Mouse (Mus musculus) neural tube, embryonic 11.5 days (tissue): ENCODE data around the gene Kansl1l. TPM values are rescaled to one million over a fixed set of nuclear protein-coding genes. Genes with fewer than 3 reads are reported as not detected.

Experiments
- ATAC-seq: fragments of 200-750 bp; cut with Nextera tagmentation; 2 replicates; pipeline ENCODE4 v1.8.0; 2017; ENCODE audit warnings: moderate number of reproducible peaks, mild to moderate bottlenecking, moderate TSS enrichment, moderate library complexity; ENCODE audit not compliant: insufficient read depth, low FRiP score, low TSS enrichment
- DNase-seq: peaks from one replicate; pipeline ENCODE4 v3.0.0-alpha.2; 2015; ENCODE audit warnings: low spot score
- H3K27ac ChIP-seq: fragments of 300-500 bp; sonication (generic); 2 replicates; pipeline ENCODE4 v1.5.1; 2014; ENCODE audit warnings: low read depth, mild to moderate bottlenecking, low read length
- H3K27me3 ChIP-seq: fragments of 300-500 bp; sonication (generic); 2 replicates; pipeline ENCODE4 v1.6.1; 2014; ENCODE audit warnings: mild to moderate bottlenecking, low read length, mixed read lengths; ENCODE audit not compliant: control insufficient read depth, insufficient read depth
- H3K36me3 ChIP-seq: fragments of 300-500 bp; sonication (generic); 2 replicates; pipeline ENCODE4 v1.6.1; 2014; ENCODE audit warnings: mild to moderate bottlenecking, low read length, moderate library complexity, mixed read lengths; ENCODE audit not compliant: control insufficient read depth, insufficient read depth
- H3K4me1 ChIP-seq: fragments of 300-500 bp; sonication (generic); 2 replicates; pipeline ENCODE4 v1.6.1; 2014; ENCODE audit warnings: low read length, mixed read lengths; ENCODE audit not compliant: control insufficient read depth, insufficient read depth
- H3K4me2 ChIP-seq: fragments of 300-500 bp; sonication (generic); 2 replicates; pipeline ENCODE4 v1.6.1; 2014; ENCODE audit warnings: low read depth, mild to moderate bottlenecking, moderate library complexity
- H3K4me3 ChIP-seq: fragments of 300-500 bp; sonication (generic); 2 replicates; pipeline ENCODE4 v1.5.1; 2014; ENCODE audit warnings: low read depth, low read length
- H3K9ac ChIP-seq: fragments of 300-500 bp; sonication (generic); 2 replicates; pipeline ENCODE4 v1.6.1; 2014; ENCODE audit warnings: mild to moderate bottlenecking, low read length
- H3K9me3 ChIP-seq: fragments of 300-500 bp; sonication (generic); 2 replicates; pipeline ENCODE4 v1.6.1; 2016; ENCODE audit warnings: low read length; ENCODE audit not compliant: control insufficient read depth
- WGBS: fragments of 180-500 bp; shearing (Covaris S2); extraction: QIAGEN DNeasy Blood & Tissue Kit; methylation state at CpG from one replicate; pipeline ENCODE4 v1.1.7; 2014; 5-methylcytosine and 5-hydroxymethylcytosine counted together
- polyA plus RNA-seq: library from polyadenylated mRNA; unstranded; fragments of >200 nt; fragmentation: Nextera tagmentation; extraction: Ambion mirVana; gene quantifications from 2 replicates; pipeline ENCODE4 v1.2.1, GENCODE M21; 2014

Gene Kansl1l
- polyA plus RNA-seq, 1 experiment from 2014 or later, result 9.3 TPM

- 79% methylated on average over 9 of the region's 9 CpGs for WGBS
- no peaks in the 10 kb centered on the region for H3K9me3 ChIP-seq
- H3K27me3 ChIP-seq, result no peaks in the 10 kb centered on the region
- H3K4me1 ChIP-seq, result no peaks in the 10 kb centered on the region
- DNase-seq (no peak), ATAC-seq (no peak)
- no peak overlapping the region for H3K4me3 ChIP-seq
- H3K27ac ChIP-seq, result no peak overlapping the region
- no peaks in the 10 kb centered on the region for H3K36me3 ChIP-seq
- no peak overlapping the region for H3K9ac ChIP-seq
- H3K4me2 ChIP-seq, result no peak overlapping the region
Observed at GRCm38 (mm10) chr1:66829400-66830080, 12.2 kb upstream of the Kansl1l start.

- DNase-seq (no peak), ATAC-seq (no peak)
- Histone ChIP-seq H3K4me3 (no peak overlapping the region), H3K36me3 (no peaks in the 10 kb centered on the region), H3K9ac (no peak overlapping the region), H3K27ac (no peak overlapping the region), H3K4me2 (no peak overlapping the region), H3K9me3 (no peaks in the 10 kb centered on the region), H3K27me3 (0 out of 2 replicates have a peak, but pooled peaks cover 3% of the 10 kb centered on the region), H3K4me1 (no peaks in the 10 kb centered on the region)
- 81% methylated on average over 9 of the region's 9 CpGs for WGBS
Observed at GRCm38 (mm10) chr1:66821966-66822365, 4.6 kb upstream of the Kansl1l start.

GRCm38 (mm10) chr1:66820241-66820640, 2.9 kb upstream of the Kansl1l start:
- H3K4me3 ChIP-seq, result no peak overlapping the region
- no peak overlapping the region for H3K4me2 ChIP-seq
- H3K27ac ChIP-seq, result no peak overlapping the region
- H3K36me3 ChIP-seq, result no peaks in the 10 kb centered on the region
- 0 out of 2 replicates have a peak, but pooled peaks cover 3% of the 10 kb centered on the region for H3K27me3 ChIP-seq
- WGBS, result 52% methylated on average over 7 of the region's 7 CpGs
- DNase-seq (no peak), ATAC-seq (no peak)
- H3K9ac ChIP-seq, result no peak overlapping the region
- H3K9me3 ChIP-seq, result no peaks in the 10 kb centered on the region
- H3K4me1 ChIP-seq, result no peaks in the 10 kb centered on the region

GRCm38 (mm10) chr1:66817865-66818315, 528 bp upstream of the Kansl1l start:
- Histone ChIP-seq H3K27ac (peak overlapping the region; percentile 90; the same call in 1 of the 2 replicates), H3K4me2 (peak overlapping the region; percentile 73), H3K9me3 (no peaks in the 10 kb centered on the region), H3K36me3 (no peaks in the 10 kb centered on the region), H3K4me1 (peaks cover 5% of the 10 kb centered on the region; the same call in 1 of the 2 replicates), H3K9ac (peak overlapping the region; percentile 91), H3K27me3 (0 out of 2 replicates have a peak, but pooled peaks cover 3% of the 10 kb centered on the region), H3K4me3 (peak overlapping the region; percentile 77)
- DNase-seq (no peak), ATAC-seq (peak; percentile 57)
- WGBS, result under 1% methylated on average over 20 of the region's 20 CpGs

DNA sequence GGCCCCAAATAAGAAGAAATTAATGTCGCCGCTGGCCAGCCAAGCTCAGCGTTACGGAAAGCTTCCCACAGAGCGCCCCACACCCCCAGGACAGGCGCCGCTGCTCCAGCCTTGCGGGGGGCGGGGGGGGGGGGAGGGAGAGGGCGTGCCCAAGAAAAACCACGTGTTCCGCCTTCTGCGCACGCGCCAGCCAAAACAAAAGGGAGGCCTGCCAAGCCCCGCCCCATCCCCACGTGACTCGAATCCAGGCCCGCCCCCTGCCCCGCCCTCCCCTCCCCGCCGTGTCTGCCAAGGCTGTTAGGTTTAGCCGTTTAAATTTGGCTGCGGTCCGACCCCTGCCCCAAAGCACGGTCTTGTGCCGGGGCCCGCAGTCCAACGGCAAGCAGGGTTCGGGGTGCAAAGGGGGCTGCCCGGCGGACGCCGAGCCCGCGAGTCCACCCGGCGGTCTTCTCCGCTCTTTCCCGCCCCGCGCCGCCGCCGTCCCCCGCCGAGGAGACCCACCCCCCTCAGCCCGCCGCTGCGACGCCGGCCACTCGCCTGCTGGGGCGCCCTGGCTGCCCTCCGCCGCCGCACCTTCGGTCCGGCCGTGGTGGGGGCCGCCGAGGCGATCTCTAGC, 417 bp downstream of the Kansl1l start:
- H3K27ac ChIP-seq, result peak overlapping the region; percentile 90
- peak overlapping the region; percentile 91 for H3K9ac ChIP-seq
- DNase-seq (peak; percentile 93), ATAC-seq (peak; percentile 87)
- H3K4me1 ChIP-seq, result peaks cover 5% of the 10 kb centered on the region; the same call in 1 of the 2 replicates
- peak overlapping the region; percentile 78 for H3K4me2 ChIP-seq
- peak overlapping the region; percentile 77 for H3K4me3 ChIP-seq
- WGBS, result under 1% methylated on average over 49 of the region's 63 CpGs
- 0 out of 2 replicates have a peak, but pooled peaks cover 3% of the 10 kb centered on the region for H3K27me3 ChIP-seq
- H3K9me3 ChIP-seq, result no peaks in the 10 kb centered on the region
- no peaks in the 10 kb centered on the region for H3K36me3 ChIP-seq

DNA sequence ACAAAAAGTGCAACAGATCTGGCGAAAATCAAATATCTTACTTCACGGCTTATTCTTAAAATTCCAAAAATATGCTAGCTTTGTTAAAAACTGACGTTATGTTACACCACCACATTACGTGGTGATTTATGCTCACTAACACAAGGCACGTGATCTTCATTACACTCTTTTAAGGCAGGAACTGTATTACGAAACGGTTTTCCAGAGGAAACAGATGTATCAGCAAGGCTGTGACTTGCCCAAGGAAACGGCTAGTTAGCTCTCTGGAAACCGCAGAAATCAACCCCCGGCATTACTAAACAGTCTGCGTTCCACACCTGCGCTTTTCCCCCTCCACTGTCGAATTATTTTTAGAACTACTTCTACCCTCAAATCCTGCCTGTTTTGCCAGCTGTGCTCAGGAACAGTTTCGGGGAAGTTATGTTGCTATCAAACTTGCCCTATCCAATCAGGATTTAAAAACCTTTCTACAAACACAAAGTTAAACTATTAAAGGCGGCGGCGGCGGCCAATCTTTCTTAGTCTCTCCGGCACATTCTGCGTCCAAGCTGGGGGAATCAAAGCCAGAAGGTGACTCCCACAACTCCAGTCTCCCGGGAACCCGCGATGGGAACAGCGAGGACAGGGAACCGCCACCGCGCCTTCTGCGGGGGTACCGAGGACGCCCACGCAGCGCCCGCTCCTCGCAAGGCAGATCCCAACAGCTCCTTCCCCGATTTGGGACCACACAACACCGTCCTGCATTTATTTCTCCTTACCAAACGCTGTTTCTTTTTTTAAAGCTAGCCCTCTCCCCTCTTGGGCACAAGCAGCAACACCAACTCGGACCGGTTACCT, 1.2 kb downstream of the Kansl1l start:
- Histone ChIP-seq H3K4me2 (peak overlapping the region; percentile 78), H3K27me3 (0 out of 2 replicates have a peak, but pooled peaks cover 3% of the 10 kb centered on the region), H3K27ac (peak overlapping the region; percentile 58), H3K9ac (peak overlapping the region; percentile 69), H3K9me3 (no peaks in the 10 kb centered on the region), H3K4me1 (peaks cover 5% of the 10 kb centered on the region; the same call in 1 of the 2 replicates), H3K36me3 (no peaks in the 10 kb centered on the region), H3K4me3 (peak overlapping the region; percentile 77)
- DNase-seq, result peak; percentile 70
- ATAC-seq, result peak; percentile 18
- under 1% methylated on average over 39 of the region's 39 CpGs for WGBS

- Histone ChIP-seq H3K4me1 (peaks cover 5% of the 10 kb centered on the region; the same call in 1 of the 2 replicates), H3K27ac (no peak overlapping the region), H3K9me3 (no peaks in the 10 kb centered on the region), H3K9ac (no peak overlapping the region), H3K36me3 (no peaks in the 10 kb centered on the region), H3K4me2 (no peak overlapping the region), H3K27me3 (0 out of 2 replicates have a peak, but pooled peaks cover 3% of the 10 kb centered on the region), H3K4me3 (no peak overlapping the region)
- WGBS, result 66% methylated on average over 8 of the region's 8 CpGs
- DNase-seq (no peak), ATAC-seq (no peak)
Observed at GRCm38 (mm10) chr1:66814756-66815155, 2.6 kb downstream of the Kansl1l start.

DNA sequence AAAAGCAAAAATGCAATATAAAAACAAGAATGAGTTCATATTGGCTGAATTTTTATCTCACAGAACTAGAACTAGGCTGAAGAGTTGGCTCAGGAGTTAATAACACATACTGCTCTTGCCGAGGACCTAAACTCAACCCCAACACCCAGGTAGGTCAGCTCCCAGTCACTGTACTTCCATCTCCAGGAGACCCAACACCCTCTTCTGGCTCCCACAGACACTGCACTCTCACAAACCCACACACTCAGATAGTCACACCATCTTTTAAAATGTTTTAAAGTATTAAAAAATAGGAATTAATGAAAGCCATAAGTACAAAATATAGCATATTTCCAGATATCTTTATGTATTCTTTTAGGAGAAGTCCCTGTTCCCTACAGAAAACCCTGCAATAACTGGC, 4.2 kb downstream of the Kansl1l start:
- H3K4me1 ChIP-seq, result peaks cover 5% of the 10 kb centered on the region; the same call in 1 of the 2 replicates
- no peak for ATAC-seq
- no peak overlapping the region for H3K4me2 ChIP-seq
- no peak for DNase-seq
- no peak overlapping the region for H3K9ac ChIP-seq
- no peak overlapping the region for H3K4me3 ChIP-seq
- no peaks in the 10 kb centered on the region for H3K27me3 ChIP-seq
- 96% methylated on average over 1 of the region's 1 CpGs for WGBS
- no peaks in the 10 kb centered on the region for H3K36me3 ChIP-seq
- H3K27ac ChIP-seq, result no peak overlapping the region
- H3K9me3 ChIP-seq, result no peaks in the 10 kb centered on the region
